Mouse (Mus musculus): ENCODE measurements around the gene Duoxa1. TPM values are rescaled to one million over a fixed set of nuclear protein-coding genes. Genes with fewer than 3 reads are reported as not detected.
"Not testable (repeated sequence)": the region's sequence is repeated elsewhere in the genome, so short reads cannot be mapped to it uniquely, and the experiment has no call there.

The Duoxa1 gene
- polyA plus RNA-seq, 1 experiment from 2014 or later: not detected

- Histone ChIP-seq H3K4me2 (ENCODE audit: low read depth, low read length, severe bottlenecking) (no peak overlapping the region), H3K4me3 (ENCODE audit: low read depth, low read length) (no peak overlapping the region), H3K27ac (ENCODE audit: low read depth, low read length) (no peak overlapping the region), H3K9ac (ENCODE audit: low read length) (no peak overlapping the region), H3K4me1 (replicated peaks; ENCODE audit: control insufficient read depth, insufficient read depth, low read length) (peaks cover 8% of the 10 kb centered on the region; the same call in 1 of the 2 replicates), H3K27me3 (ENCODE audit: control insufficient read depth, insufficient read depth, low read length) (no peaks in the 10 kb centered on the region), H3K36me3 (ENCODE audit: control insufficient read depth, insufficient read depth, low read length) (no peaks in the 10 kb centered on the region), H3K9me3 (ENCODE audit: control insufficient read depth, low read length) (no peaks in the 10 kb centered on the region)
- ATAC-seq (replicated peaks; ENCODE audit: low FRiP score) (no peak), DNase-seq (ENCODE audit: low spot score) (no peak)
- WGBS: 82% methylated on average over 6 of the region's 6 CpGs
Observed at GRCm38 (mm10) chr2:122345106-122345893, 31.8 kb upstream of the Duoxa1 start.

- Histone ChIP-seq H3K9me3 (ENCODE audit: control insufficient read depth, low read length) (no peaks in the 10 kb centered on the region), H3K4me2 (ENCODE audit: low read depth, low read length, severe bottlenecking) (no peak overlapping the region), H3K27ac (ENCODE audit: low read depth, low read length) (no peak overlapping the region), H3K4me3 (ENCODE audit: low read depth, low read length) (no peak overlapping the region), H3K27me3 (ENCODE audit: control insufficient read depth, insufficient read depth, low read length) (no peaks in the 10 kb centered on the region), H3K36me3 (ENCODE audit: control insufficient read depth, insufficient read depth, low read length) (no peaks in the 10 kb centered on the region), H3K9ac (ENCODE audit: low read length) (no peak overlapping the region), H3K4me1 (replicated peaks; ENCODE audit: control insufficient read depth, insufficient read depth, low read length) (no peaks in the 10 kb centered on the region)
- DNase-seq (ENCODE audit: low spot score) (no peak), ATAC-seq (replicated peaks; ENCODE audit: low FRiP score) (no peak)
- 60% methylated on average over 21 of the region's 21 CpGs for WGBS
Observed at GRCm38 (mm10) chr2:122337291-122337690, 23.8 kb upstream of the Duoxa1 start.

GRCm38 (mm10) chr2:122334170-122334569 lies 20.6 kb upstream of the Duoxa1 start:
- WGBS: 78% methylated on average over 3 of the region's 3 CpGs
- H3K9me3 ChIP-seq (ENCODE audit: control insufficient read depth, low read length): no peaks in the 10 kb centered on the region
- no peaks in the 10 kb centered on the region for H3K4me1 ChIP-seq (replicated peaks; ENCODE audit: control insufficient read depth, insufficient read depth, low read length)
- ATAC-seq (replicated peaks; ENCODE audit: low FRiP score) (no peak), DNase-seq (ENCODE audit: low spot score) (no peak)
- H3K36me3 ChIP-seq (ENCODE audit: control insufficient read depth, insufficient read depth, low read length): no peaks in the 10 kb centered on the region
- H3K27ac ChIP-seq (ENCODE audit: low read depth, low read length): no peak overlapping the region
- H3K4me2 ChIP-seq (ENCODE audit: low read depth, low read length, severe bottlenecking): no peak overlapping the region
- H3K27me3 ChIP-seq (ENCODE audit: control insufficient read depth, insufficient read depth, low read length): no peaks in the 10 kb centered on the region
- no peak overlapping the region for H3K9ac ChIP-seq (ENCODE audit: low read length)
- H3K4me3 ChIP-seq (ENCODE audit: low read depth, low read length): no peak overlapping the region

GRCm38 (mm10) chr2:122332222-122332621 lies 18.7 kb upstream of the Duoxa1 start:
- H3K27ac ChIP-seq (ENCODE audit: low read depth, low read length): no peak overlapping the region
- no peaks in the 10 kb centered on the region for H3K36me3 ChIP-seq (ENCODE audit: control insufficient read depth, insufficient read depth, low read length)
- 89% methylated on average over 3 of the region's 3 CpGs for WGBS
- no peaks in the 10 kb centered on the region for H3K4me1 ChIP-seq (replicated peaks; ENCODE audit: control insufficient read depth, insufficient read depth, low read length)
- no peak overlapping the region for H3K4me2 ChIP-seq (ENCODE audit: low read depth, low read length, severe bottlenecking)
- H3K4me3 ChIP-seq (ENCODE audit: low read depth, low read length): no peak overlapping the region
- no peaks in the 10 kb centered on the region for H3K27me3 ChIP-seq (ENCODE audit: control insufficient read depth, insufficient read depth, low read length)
- H3K9me3 ChIP-seq (ENCODE audit: control insufficient read depth, low read length): no peaks in the 10 kb centered on the region
- ATAC-seq (replicated peaks; ENCODE audit: low FRiP score) (no peak), DNase-seq (ENCODE audit: low spot score) (no peak)
- no peak overlapping the region for H3K9ac ChIP-seq (ENCODE audit: low read length)

GRCm38 (mm10) chr2:122330317-122330716 lies 16.8 kb upstream of the Duoxa1 start:
- H3K4me1 ChIP-seq (replicated peaks; ENCODE audit: control insufficient read depth, insufficient read depth, low read length); H3K36me3 ChIP-seq (ENCODE audit: control insufficient read depth, insufficient read depth, low read length); ATAC-seq (replicated peaks; ENCODE audit: low FRiP score); H3K27ac ChIP-seq (ENCODE audit: low read depth, low read length); H3K4me2 ChIP-seq (ENCODE audit: low read depth, low read length, severe bottlenecking); H3K4me3 ChIP-seq (ENCODE audit: low read depth, low read length); H3K27me3 ChIP-seq (ENCODE audit: control insufficient read depth, insufficient read depth, low read length); DNase-seq (ENCODE audit: low spot score); H3K9ac ChIP-seq (ENCODE audit: low read length); H3K9me3 ChIP-seq (ENCODE audit: control insufficient read depth, low read length): not testable (repeated sequence)
- 92% methylated on average over 4 of the region's 6 CpGs for WGBS

GRCm38 (mm10) chr2:122327986-122328385 lies 14.5 kb upstream of the Duoxa1 start:
- Histone ChIP-seq H3K9me3 (ENCODE audit: control insufficient read depth, low read length) (no peaks in the 10 kb centered on the region), H3K36me3 (ENCODE audit: control insufficient read depth, insufficient read depth, low read length) (no peaks in the 10 kb centered on the region), H3K4me2 (ENCODE audit: low read depth, low read length, severe bottlenecking) (no peak overlapping the region), H3K9ac (ENCODE audit: low read length) (no peak overlapping the region), H3K27ac (ENCODE audit: low read depth, low read length) (no peak overlapping the region), H3K27me3 (ENCODE audit: control insufficient read depth, insufficient read depth, low read length) (no peaks in the 10 kb centered on the region), H3K4me1 (replicated peaks; ENCODE audit: control insufficient read depth, insufficient read depth, low read length) (no peaks in the 10 kb centered on the region), H3K4me3 (ENCODE audit: low read depth, low read length) (no peak overlapping the region)
- WGBS: 78% methylated on average over 3 of the region's 3 CpGs
- no peak for DNase-seq (ENCODE audit: low spot score)
- no peak for ATAC-seq (replicated peaks; ENCODE audit: low FRiP score)

- Histone ChIP-seq H3K4me1 (replicated peaks; ENCODE audit: control insufficient read depth, insufficient read depth, low read length) (no peaks in the 10 kb centered on the region), H3K27ac (ENCODE audit: low read depth, low read length) (no peak overlapping the region), H3K36me3 (ENCODE audit: control insufficient read depth, insufficient read depth, low read length) (no peaks in the 10 kb centered on the region), H3K4me2 (ENCODE audit: low read depth, low read length, severe bottlenecking) (no peak overlapping the region), H3K9ac (ENCODE audit: low read length) (no peak overlapping the region), H3K9me3 (ENCODE audit: control insufficient read depth, low read length) (no peaks in the 10 kb centered on the region), H3K4me3 (ENCODE audit: low read depth, low read length) (no peak overlapping the region), H3K27me3 (ENCODE audit: control insufficient read depth, insufficient read depth, low read length) (no peaks in the 10 kb centered on the region)
- no peak for DNase-seq (ENCODE audit: low spot score)
- 78% methylated on average over 2 of the region's 2 CpGs for WGBS
- no peak for ATAC-seq (replicated peaks; ENCODE audit: low FRiP score)
Observed at GRCm38 (mm10) chr2:122325361-122325760, 11.8 kb upstream of the Duoxa1 start.

- Histone ChIP-seq H3K27ac (ENCODE audit: low read depth, low read length) (no peak overlapping the region), H3K27me3 (ENCODE audit: control insufficient read depth, insufficient read depth, low read length) (no peaks in the 10 kb centered on the region), H3K9ac (ENCODE audit: low read length) (no peak overlapping the region), H3K9me3 (ENCODE audit: control insufficient read depth, low read length) (no peaks in the 10 kb centered on the region), H3K36me3 (ENCODE audit: control insufficient read depth, insufficient read depth, low read length) (no peaks in the 10 kb centered on the region), H3K4me1 (replicated peaks; ENCODE audit: control insufficient read depth, insufficient read depth, low read length) (no peaks in the 10 kb centered on the region), H3K4me2 (ENCODE audit: low read depth, low read length, severe bottlenecking) (no peak overlapping the region), H3K4me3 (ENCODE audit: low read depth, low read length) (no peak overlapping the region)
- DNase-seq (ENCODE audit: low spot score) (no peak), ATAC-seq (replicated peaks; ENCODE audit: low FRiP score) (no peak)
- 79% methylated on average over 3 of the region's 3 CpGs for WGBS
Observed at GRCm38 (mm10) chr2:122324586-122324985, 11.1 kb upstream of the Duoxa1 start.

GRCm38 (mm10) chr2:122323960-122324359 lies 10.4 kb upstream of the Duoxa1 start:
- Histone ChIP-seq H3K27me3 (ENCODE audit: control insufficient read depth, insufficient read depth, low read length) (no peaks in the 10 kb centered on the region), H3K4me3 (ENCODE audit: low read depth, low read length) (no peak overlapping the region), H3K9me3 (ENCODE audit: control insufficient read depth, low read length) (no peaks in the 10 kb centered on the region), H3K36me3 (ENCODE audit: control insufficient read depth, insufficient read depth, low read length) (no peaks in the 10 kb centered on the region), H3K27ac (ENCODE audit: low read depth, low read length) (no peak overlapping the region), H3K4me2 (ENCODE audit: low read depth, low read length, severe bottlenecking) (no peak overlapping the region), H3K9ac (ENCODE audit: low read length) (no peak overlapping the region), H3K4me1 (replicated peaks; ENCODE audit: control insufficient read depth, insufficient read depth, low read length) (no peaks in the 10 kb centered on the region)
- WGBS: 60% methylated on average over 3 of the region's 3 CpGs
- no peak for ATAC-seq (replicated peaks; ENCODE audit: low FRiP score)
- DNase-seq (ENCODE audit: low spot score): no peak

Measured in forebrain, embryonic 11.5 days (tissue).